Mouse (Mus musculus) gonadal fat pad, adult 2 months (tissue): ENCODE data around the gene Ndst2. TPM values are rescaled to one million over a fixed set of nuclear protein-coding genes. Genes with fewer than 3 reads are reported as not detected.

Experiments
- DNase-seq: peaks from one replicate; pipeline ENCODE4 v3.0.0-alpha.2; 2012; ENCODE audit warnings: low read depth
- polyA plus RNA-seq: library from polyadenylated mRNA; depleted of rRNA; stranded (reverse); fragments of >200 nt; gene quantifications from 2 replicates; pipeline ENCODE4 v1.2.3, GENCODE M21; 2012; rRNA removed

Ndst2 gene
- polyA plus RNA-seq, 1 experiment: 55.9 TPM

DNA sequence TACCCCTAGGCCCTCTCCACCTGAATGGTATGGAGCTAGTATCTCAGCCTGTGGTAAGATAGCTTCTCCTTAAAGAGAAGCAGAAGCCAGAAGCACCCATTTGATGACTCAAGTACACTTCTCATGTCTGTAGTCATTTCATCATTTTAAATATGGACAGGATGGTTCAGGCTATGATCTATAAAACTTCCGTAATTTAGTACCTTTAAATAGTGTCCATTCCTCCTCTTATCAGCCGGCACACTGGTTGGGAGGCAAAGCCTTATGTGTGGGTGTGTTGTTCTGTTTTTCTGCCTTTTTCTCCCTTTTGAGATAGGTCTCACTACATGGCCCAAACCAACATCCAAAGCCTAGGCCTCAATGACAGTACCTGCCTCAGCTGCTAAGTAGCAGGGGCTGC, 35.8 kb downstream of the Ndst2 start:
- DNase-seq: no peak

DNA sequence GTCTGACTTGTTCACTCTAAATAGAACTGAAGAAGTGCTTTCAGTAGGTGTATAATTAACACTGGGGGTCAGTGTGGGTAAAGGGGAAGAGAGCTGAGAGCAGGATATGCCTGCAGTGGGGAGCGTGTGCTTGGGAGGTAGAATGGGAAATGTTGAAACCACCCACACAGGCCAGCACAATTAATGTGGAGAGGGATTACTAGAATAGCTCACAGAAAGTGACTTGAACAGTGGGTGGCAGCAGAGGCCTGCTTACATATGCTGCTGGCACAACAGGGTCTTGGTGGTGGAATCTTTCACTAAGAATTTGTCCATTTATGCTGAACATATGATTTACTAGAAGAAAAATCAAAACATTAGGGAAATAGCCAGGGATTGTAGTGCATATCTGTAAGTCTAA, 37.4 kb downstream of the Ndst2 start:
- no peak for DNase-seq

DNA sequence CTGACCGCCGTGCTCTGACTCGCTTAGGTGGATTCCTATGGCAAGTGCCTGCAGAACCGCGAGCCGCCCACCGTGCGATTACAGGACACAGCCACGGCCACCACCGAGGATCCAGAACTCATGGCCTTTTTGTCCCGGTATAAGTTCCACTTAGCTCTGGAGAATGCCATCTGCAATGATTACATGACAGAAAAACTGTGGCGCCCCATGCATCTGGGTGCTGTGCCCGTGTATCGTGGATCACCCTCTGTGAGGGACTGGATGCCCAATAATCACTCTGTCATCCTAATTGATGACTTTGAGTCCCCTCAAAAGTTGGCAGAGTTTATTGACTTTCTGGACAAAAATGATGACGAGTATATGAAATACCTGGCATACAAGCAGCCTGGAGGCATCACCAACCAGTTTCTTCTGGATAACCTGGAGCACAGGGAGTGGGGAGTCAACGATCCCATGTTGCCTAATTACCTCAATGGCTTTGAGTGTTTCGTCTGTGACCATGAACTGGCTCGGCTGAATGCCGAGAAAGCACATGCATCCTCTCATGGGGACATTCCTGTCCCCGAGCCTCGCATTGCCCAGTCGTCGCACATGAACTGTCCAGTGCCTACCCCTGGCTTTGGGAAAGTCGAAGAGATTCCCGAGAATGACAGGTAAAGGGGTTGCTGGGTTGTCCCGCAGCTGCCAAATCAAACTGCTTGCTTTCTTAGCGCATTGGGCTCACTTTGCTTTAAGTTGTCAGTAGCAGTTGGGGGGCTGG, 38.4 kb downstream of the Ndst2 start:
- DNase-seq: no peak

DNA sequence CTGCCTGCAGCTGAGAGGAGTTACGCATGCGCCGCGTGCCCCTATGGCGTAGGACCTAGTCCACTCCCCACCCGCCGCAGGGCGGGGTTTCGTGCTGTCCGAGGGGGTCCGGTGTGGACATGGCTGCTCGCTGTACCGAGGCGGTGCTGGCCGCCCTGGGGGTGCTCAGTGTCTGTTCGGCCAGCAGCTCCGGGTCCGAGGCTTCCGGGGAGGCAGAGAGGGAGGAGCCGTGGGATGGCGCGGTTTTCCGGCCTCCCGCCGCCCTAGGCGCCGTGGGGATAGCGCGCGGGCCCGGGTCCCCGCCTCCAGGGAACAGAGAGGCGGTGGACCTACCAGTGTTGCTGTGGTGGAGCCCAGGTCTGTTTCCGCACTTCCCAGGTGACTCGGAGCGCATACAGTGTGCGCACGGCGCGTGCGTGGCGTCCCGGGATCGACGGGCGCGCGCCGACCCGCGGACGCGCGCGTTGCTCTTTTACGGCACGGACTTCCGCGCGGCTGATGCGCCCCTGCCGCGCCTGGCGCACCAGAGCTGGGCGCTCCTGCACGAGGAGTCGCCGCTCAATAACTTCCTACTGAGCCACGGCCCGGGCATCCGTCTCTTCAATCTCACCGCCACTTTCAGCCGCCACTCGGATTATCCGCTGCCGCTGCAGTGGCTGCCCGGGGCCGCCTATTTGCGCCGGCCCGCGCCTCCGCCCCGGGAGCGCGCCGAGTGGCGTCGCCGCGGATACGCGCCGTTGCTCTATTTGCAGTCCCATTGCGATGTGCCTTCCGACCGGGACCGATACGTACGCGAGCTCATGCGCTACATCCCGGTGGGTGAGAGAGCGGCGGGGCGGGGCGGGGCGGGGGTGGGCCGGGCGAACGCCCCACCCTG, 39.2 kb downstream of the Ndst2 start, which contains the start of gene Fut11:
Gene Fut11 (plus strand): TSS at position 85 of the 877 bp plus-strand sequence.
- no peak for DNase-seq

DNA sequence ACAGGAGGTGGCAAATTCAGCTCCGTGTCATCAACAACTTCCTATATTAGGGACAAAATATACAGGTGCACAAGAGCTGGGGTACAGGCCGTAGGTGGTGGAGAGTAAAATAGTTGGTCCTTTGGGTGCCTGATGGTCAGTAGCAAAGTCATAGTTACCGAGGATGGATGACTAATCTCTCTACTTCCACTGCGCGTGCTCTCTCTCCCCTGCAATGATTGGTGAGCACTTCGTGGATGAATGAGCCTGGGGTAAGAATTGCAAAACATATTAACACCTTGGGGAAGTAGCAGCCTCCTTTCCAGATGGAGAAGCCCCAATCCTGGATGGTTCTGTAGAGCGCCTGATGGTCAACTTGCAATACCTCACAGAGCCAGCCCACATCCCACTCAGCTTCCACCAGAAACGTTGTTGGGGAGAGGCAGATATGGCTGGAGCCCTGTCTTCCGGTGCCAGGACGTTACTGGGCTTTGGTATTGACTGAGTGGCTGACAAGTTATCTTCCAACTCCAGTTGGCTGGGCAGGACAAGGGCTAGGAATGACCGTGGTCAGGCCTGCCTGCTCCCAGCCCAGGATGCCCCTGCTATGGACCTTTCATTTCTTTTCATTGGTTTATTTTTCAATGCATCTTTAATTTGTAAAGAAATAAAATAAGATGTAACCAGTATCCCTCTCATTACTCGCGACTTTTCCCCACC, 40.0 kb downstream of the Ndst2 start:
- no peak for DNase-seq

DNA sequence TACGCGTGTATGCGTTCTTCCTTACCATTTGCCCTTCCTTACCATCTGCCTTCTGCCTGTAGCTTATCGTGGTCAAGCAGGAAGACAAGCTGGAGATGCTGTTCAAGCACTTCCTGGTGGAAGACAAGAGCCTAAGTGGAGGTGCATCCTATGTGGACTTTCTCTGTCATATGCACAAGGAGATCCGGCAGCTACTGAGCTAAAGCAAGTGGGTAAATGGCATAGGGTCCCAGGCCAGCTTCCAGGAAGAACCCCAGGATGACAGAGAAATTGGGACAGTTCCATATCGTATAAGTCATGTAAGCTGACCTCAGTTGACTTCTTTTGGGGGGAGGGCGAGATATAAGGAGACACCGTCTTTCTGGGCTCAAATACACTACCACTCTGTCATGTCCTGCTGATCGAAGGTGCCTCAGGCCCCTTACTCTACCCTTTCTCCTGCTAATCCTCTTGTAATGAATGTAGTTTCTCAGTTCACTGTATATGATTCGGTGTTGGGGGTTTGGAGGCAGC, 40.7 kb downstream of the Ndst2 start:
- DNase-seq: no peak

DNA sequence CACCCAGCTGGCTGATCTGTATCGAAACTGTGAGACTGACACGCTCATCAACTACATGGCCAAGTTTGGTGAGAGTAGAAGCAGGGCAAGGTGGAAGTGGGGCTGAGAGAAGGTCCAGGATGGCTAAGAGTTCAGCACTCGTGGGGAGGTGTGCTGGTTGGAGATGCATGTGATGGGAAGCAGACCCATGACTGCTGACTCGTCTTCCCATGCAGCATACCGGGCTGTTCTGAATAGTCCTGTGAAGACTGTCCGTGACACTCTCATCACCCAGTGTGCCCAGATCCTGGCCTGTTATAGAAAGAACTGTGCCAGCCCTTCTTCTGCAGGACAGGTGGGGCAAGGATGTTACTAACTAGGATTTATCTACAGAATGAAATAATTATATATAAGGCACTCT, 42.6 kb downstream of the Ndst2 start:
- no peak for DNase-seq

DNA sequence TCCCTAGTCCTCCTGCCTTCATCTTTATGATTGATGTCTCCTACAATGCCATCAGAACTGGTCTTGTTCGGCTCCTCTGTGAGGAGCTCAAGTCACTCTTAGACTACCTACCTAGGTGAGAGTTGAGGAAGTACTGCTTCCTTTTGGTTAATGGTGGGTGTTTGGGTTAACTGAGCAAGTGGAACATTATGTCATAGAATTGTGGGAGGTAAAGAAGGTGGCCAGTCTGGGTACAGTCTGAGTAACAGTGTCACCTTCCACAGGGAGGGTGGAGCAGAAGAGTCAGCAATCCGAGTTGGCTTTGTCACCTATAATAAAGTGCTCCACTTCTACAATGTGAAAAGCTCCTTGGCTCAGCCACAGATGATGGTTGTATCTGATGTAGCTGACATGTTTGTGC, 45.4 kb downstream of the Ndst2 start:
- DNase-seq: no peak

DNA sequence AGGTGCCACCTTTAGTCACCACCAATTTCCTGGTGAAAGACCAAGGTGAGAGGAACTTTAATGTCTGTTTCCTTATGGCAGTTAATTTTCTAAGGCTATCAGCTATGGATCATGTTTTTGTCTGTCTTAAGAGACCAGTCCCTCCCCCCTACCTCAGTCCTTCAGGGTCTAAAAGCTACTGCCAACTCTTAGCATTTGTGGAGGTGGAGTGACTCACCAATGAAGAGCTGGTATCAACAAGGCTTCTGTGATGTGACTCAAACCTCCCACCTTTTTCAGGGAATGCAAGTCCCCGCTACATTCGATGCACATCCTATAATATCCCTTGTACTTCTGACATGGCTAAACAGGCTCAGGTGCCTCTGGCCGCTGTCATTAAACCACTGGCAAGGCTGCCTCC, 47.8 kb downstream of the Ndst2 start:
- DNase-seq: no peak

DNA sequence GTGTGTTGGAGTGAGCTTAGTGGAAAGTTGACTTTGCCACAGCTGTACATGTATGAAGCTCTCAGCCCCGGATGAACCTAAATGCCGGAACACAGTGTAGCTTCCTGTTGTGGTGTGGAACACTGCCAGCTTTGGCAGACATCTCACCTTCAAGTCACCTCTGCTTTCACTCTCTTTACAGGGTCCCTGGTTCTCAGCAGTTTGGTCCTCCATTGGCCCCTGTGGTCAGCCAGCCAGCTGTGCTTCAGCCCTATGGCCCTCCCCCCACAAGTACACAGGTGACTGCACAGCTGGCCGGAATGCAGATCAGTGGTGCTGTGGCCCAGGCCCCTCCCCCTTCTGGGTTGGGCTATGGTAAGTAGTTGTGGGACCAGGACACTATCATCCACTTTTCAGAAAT, 51.9 kb downstream of the Ndst2 start:
- no peak for DNase-seq

DNA sequence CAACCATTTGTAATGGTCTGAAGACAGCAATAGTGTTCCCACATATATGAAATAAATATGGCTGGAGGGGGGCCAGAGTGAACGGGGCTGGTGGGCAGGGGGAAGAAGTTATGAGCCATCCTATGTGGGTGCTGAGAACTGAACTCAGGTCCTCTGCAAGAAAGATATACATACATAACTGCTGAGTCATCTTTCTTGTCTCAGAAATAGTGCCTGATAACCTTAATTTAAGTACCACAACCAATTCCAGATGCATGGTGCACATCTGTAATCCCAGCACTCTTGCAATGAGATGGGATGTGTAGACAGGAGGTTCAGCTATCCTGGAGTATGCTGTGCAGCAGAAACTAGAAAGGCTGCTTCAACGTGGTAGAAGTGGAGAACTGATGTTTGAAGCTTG, 52.6 kb downstream of the Ndst2 start:
- DNase-seq: no peak

DNA sequence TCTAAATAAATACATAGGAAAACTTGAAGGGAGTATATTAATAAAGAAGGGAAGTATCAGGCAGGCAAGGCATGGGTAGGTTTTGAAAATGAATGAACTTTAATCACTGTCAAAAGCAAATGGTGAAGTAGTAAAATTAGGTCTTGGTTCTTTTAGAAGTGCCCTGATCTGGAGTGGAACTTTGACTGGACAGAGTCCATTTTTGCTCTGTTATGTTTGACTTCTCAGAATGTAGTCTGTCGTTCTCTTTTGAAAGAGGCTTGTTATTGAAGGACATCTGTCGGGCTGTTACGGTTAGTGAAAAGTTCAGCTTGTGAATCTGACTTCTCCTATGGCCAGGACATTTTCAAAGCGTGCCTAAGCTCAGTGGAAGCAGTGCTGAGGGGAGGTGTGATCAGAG, 56.5 kb downstream of the Ndst2 start:
- DNase-seq: no peak

DNA sequence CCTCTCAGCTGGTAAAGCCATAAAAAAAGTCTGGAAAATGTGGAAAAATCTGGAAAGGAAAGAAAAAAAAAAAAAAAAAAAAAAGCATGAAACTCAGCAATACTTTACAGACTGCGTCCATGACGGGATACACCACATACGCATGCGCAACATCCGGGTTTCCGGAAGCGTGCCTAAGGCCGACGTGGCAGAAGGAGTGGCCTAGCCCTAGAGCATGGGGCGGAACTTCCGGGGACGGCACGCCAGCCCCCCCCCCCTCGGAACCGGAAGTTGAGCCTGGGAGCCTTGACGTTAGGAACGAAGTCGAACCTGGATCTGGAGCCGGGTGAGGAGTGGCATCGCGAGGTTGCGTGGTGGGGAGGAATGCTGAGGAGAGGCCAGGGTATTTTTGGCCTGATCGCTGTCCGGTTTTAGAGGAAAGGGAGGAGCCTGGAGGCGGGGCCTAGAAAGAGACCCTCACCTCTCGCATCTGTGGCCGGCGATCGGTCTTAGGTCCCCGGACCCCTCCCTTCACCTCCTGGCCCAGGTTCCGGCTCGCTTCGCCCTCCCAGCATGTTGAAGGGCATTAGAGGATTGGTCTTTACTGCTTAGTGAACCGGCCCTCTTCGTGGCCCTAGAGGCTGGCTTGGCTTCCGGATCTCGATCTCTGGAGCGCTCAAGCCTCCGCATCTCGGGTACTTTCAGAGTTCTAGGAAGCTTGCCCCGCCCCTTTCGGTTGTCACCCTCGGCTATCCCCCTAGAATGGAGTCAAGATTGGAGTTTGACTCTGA, 60.1 kb downstream of the Ndst2 start, which contains the start of gene Sec24c:
Gene Sec24c (plus strand): TSS at position 245 of the 770 bp plus-strand sequence.
- DNase-seq: peak; percentile 88

DNA sequence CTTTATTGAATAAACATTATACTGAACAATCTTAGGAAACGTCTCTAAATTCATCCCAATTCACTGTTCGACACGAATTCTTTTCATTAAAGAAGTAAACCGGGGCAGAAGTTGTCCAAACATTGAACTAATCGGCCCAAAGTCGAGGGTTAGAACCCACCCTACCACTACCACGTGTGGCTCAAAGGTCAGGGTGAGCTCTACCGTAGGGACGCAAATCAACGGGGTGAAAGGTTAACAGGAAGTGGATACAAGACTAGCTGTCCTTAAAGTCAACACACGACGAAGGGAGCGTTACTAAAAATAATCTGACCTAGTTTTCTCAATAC, 60.7 kb downstream of the Ndst2 start:
- no peak for DNase-seq

Other genes with a start within 250 kb of the Ndst2 start
- gene Mss51, start 237.7 kb downstream of the Ndst2 start, polyA plus RNA-seq: 0.57 and 0.90 TPM in 2 replicates
- gene Ppp3cb, start 188.0 kb downstream of the Ndst2 start, polyA plus RNA-seq: 13.9 and 16.8 TPM in 2 replicates
- 13.0 and 14.8 TPM in 2 replicates for gene Usp54, start 93.5 kb downstream of the Ndst2 start, polyA plus RNA-seq
- gene Myoz1, start 78.0 kb downstream of the Ndst2 start, polyA plus RNA-seq: 1.1 and 1.6 TPM in 2 replicates
- gene Synpo2l, start 66.2 kb downstream of the Ndst2 start, polyA plus RNA-seq: 0.43 and 0.49 TPM in 2 replicates
- 160 and 173 TPM in 2 replicates for gene Sec24c, start 60.3 kb downstream of the Ndst2 start, polyA plus RNA-seq
- gene Fut11, start 39.6 kb downstream of the Ndst2 start, polyA plus RNA-seq: 13.0 and 15.5 TPM in 2 replicates
- gene Chchd1, start 31.6 kb downstream of the Ndst2 start, polyA plus RNA-seq: 32.0 and 32.1 TPM in 2 replicates
- 177 and 198 TPM in 2 replicates for gene Zswim8, start 27.0 kb downstream of the Ndst2 start, polyA plus RNA-seq
- gene Camk2g, start 59.5 kb upstream of the Ndst2 start, polyA plus RNA-seq: 38.5 and 43.3 TPM in 2 replicates
- gene Plau, start 102.1 kb upstream of the Ndst2 start, polyA plus RNA-seq: 25.6 and 29.9 TPM in 2 replicates
- 82.0 and 85.2 TPM in 2 replicates for gene Vcl, start 194.8 kb upstream of the Ndst2 start, polyA plus RNA-seq